25 mouse cellular contexts compared by ENCODE assay signal in genomic region chr5:88976428-88976827, GRCm38 (mm10).
DNase-seq lines count a peak whose midpoint lies in the region; ATAC-seq lines count a peak whose summit lies in the region.
"Had no signal": no experiment of that assay in that cellular context is flagged by ENCODE, and none has a peak within 500 bp of the region (broad histone marks: within the 10 kb centered on the region; RNA-seq: fewer than 3 reads in every experiment).

No protein-coding gene starts in this region.

- no peaks in the 10 kb centered on the region for H3K36me3 ChIP-seq in megakaryocyte, embryonic 14.5 days (replicated peaks; ENCODE audit: low read length)
- H3K36me3 ChIP-seq: embryonic facial prominence, embryonic 15.5 days; heart, embryonic 15.5 days; liver, embryonic 13.5 days; midbrain, embryonic 12.5 days had no signal

- H3K9me3 ChIP-seq in megakaryocyte, embryonic 14.5 days, result no peaks in the 10 kb centered on the region
- H3K9me3 ChIP-seq: embryonic facial prominence, embryonic 15.5 days; heart, embryonic 15.5 days; liver, embryonic 13.5 days; midbrain, embryonic 12.5 days had no signal

- peaks cover 54% of the 10 kb centered on the region for H3K4me1 ChIP-seq in megakaryocyte, embryonic 14.5 days
- H3K4me1 ChIP-seq: embryonic facial prominence, embryonic 15.5 days had no signal

- peaks cover 11% of the 10 kb centered on the region for H3K27me3 ChIP-seq in megakaryocyte, embryonic 14.5 days (replicated peaks)
- H3K27me3 ChIP-seq: embryonic facial prominence, embryonic 15.5 days; heart, embryonic 15.5 days; liver, embryonic 13.5 days; midbrain, embryonic 12.5 days had no signal

- peak; percentile 80 for DNase-seq in 3T3-L1 (ENCODE audit: low read depth, low spot score)
- peak; percentile 27 for DNase-seq in NIH3T3 (ENCODE audit: low read depth)
- DNase-seq in kidney, postnatal 14 days, result no peak
- no peak for DNase-seq in lung, adult 18-20 months
- DNase-seq: adrenal gland, adult 2 months; cerebellum, adult 18-20 months; cerebellum, postnatal 25 days; embryo, embryonic 11 days; gastrocnemius, postnatal 36 days; heart, postnatal 4 days; kidney, adult 9 months; kidney, postnatal 25 days; liver, embryonic 13.5 days; lung, embryonic 14.5 days; lung, postnatal 36 days had no signal

- peak overlapping the region; percentile 73 for H3K4me3 ChIP-seq in megakaryocyte, embryonic 14.5 days (replicated peaks)
- H3K4me3 ChIP-seq: embryonic facial prominence, embryonic 15.5 days; heart, embryonic 15.5 days; left cerebral cortex, adult 2 months; liver, embryonic 13.5 days; midbrain, embryonic 12.5 days; myocyte had no signal

- no peak for ATAC-seq in megakaryocyte, adult 5-6 weeks (ENCODE audit: poor library complexity, severe bottlenecking)
- ATAC-seq in granulocyte monocyte progenitor cell, adult 5-6 weeks (replicated peaks; ENCODE audit: poor library complexity, severe bottlenecking), result peak; percentile 71
- ATAC-seq: forebrain, embryonic 16.5 days; intestine, embryonic 16.5 days had no signal

Comparison
In these comparisons a context has a peak if more than half of its experiments do, and no peak if none do; other contexts are left out.
1. DNase-seq: peak in 3T3-L1 (single experiment) and NIH3T3 (single experiment); none in kidney, postnatal 14 days (single experiment) and lung, adult 18-20 months (0 of 2).